Mouse (Mus musculus) mammary gland, adult 2 months (tissue): ENCODE data around the gene Gm8050. TPM values are rescaled to one million over a fixed set of nuclear protein-coding genes. Genes with fewer than 3 reads are reported as not detected.

Experiments used
- polyA plus RNA-seq: library from polyadenylated mRNA; depleted of rRNA; stranded (reverse); fragments of >200 nt; gene quantifications from 2 replicates; pipeline ENCODE4 v1.2.3, GENCODE M21; 2012; ENCODE audit warnings: low replicate concordance; rRNA removed

Gene Gm8050
- polyA plus RNA-seq, result not detected in 2 replicates

GRCm38 (mm10) chr14:6720151-6720550 is at the start of gene Gm8050:
Gene Gm8050 (minus strand): TSS chr14:6720251.

GRCm38 (mm10) chr14:6742232-6742631 is 22.2 kb upstream of the Gm8050 start, which contains the start of gene Gm3636:
Gene Gm3636 (minus strand): TSS chr14:6742332.

GRCm38 (mm10) chr14:6684070-6684469 is 36.0 kb downstream of the Gm8050 start, which contains the start of gene Gm10251:
Gene Gm10251 (minus strand): TSS chr14:6684170.

Other genes with a start within 250 kb of the Gm8050 start
- not detected in 2 replicates for gene Gm8356, start 183.0 kb downstream of the Gm8050 start, polyA plus RNA-seq
- gene Gm3629, start 129.6 kb downstream of the Gm8050 start, polyA plus RNA-seq, result not detected in 2 replicates
- not detected in 2 replicates for gene Gm3460, start 97.8 kb downstream of the Gm8050 start, polyA plus RNA-seq
- not detected in 2 replicates for gene Gm10251, start 36.1 kb downstream of the Gm8050 start, polyA plus RNA-seq
- gene Gm3636, start 22.1 kb upstream of the Gm8050 start, polyA plus RNA-seq, result 0.30 and 0.69 TPM in 2 replicates
- not detected in 2 replicates for gene Gm8362, start 54.2 kb upstream of the Gm8050 start, polyA plus RNA-seq
- gene Gm3642, start 120.1 kb upstream of the Gm8050 start, polyA plus RNA-seq, result not detected in 2 replicates
- gene Gm3667, start 169.7 kb upstream of the Gm8050 start, polyA plus RNA-seq, result 0.37 TPM in 1 of 2 replicates, not detected in the other